Mouse (Mus musculus) kidney, embryonic 16.5 days (tissue): ENCODE results near the gene Scfd2. TPM values are rescaled to one million over a fixed set of nuclear protein-coding genes. Genes with fewer than 3 reads are reported as not detected.

Source experiments
- ATAC-seq: fragments of 200-750 bp; cut with Nextera tagmentation; 2 replicates; pipeline ENCODE4 v1.8.0; 2017; ENCODE audit warnings: moderate TSS enrichment; ENCODE audit not compliant: low FRiP score, low TSS enrichment
- H3K27ac ChIP-seq: fragments of 300-500 bp; sonication (generic); 2 replicates; pipeline ENCODE4 v1.5.1; 2014; ENCODE audit warnings: low read length
- H3K27me3 ChIP-seq: fragments of 300-500 bp; sonication (generic); 2 replicates; pipeline ENCODE4 v1.6.1; 2014; ENCODE audit warnings: low read length, control low read depth, mixed read lengths; ENCODE audit not compliant: insufficient read depth
- H3K36me3 ChIP-seq: fragments of 300-500 bp; sonication (generic); 2 replicates; pipeline ENCODE4 v1.6.1; 2014; ENCODE audit warnings: low read length, control low read depth, mixed read lengths; ENCODE audit not compliant: insufficient read depth
- H3K4me1 ChIP-seq: fragments of 300-500 bp; sonication (generic); 2 replicates; pipeline ENCODE4 v1.6.1; 2014; ENCODE audit warnings: low read length, control low read depth, mixed read lengths; ENCODE audit not compliant: insufficient read depth
- H3K4me2 ChIP-seq: fragments of 300-500 bp; sonication (generic); replicated peaks from 2 replicates; pipeline ENCODE4 v1.6.1; 2014; ENCODE audit warnings: low read depth, low read length
- H3K4me3 ChIP-seq: fragments of 300-500 bp; sonication (generic); 2 replicates; pipeline ENCODE4 v1.5.1; 2014; ENCODE audit warnings: mild to moderate bottlenecking, low read length
- H3K9ac ChIP-seq: fragments of 300-500 bp; sonication (generic); replicated peaks from 2 replicates; pipeline ENCODE4 v1.6.1; 2014; ENCODE audit warnings: low read length
- H3K9me3 ChIP-seq: fragments of 300-500 bp; sonication (generic); 2 replicates; pipeline ENCODE4 v1.6.1; 2016; ENCODE audit warnings: low read length, control low read depth
- WGBS: fragments of 180-500 bp; shearing (Covaris S2); extraction: QIAGEN DNeasy Blood & Tissue Kit; methylation state at CpG from one replicate; pipeline ENCODE4 v1.1.7; 2014; 5-methylcytosine and 5-hydroxymethylcytosine counted together
- polyA plus RNA-seq: library from polyadenylated mRNA; unstranded; fragments of >200 nt; fragmentation: Nextera tagmentation; extraction: Ambion mirVana; gene quantifications from 2 replicates; pipeline ENCODE4 v1.2.1, GENCODE M21; 2015

Scfd2 gene
- polyA plus RNA-seq, 1 experiment from 2014 or later: 17.9 TPM

GRCm38 (mm10) chr5:74293513-74293912 lies 238.0 kb downstream of the Scfd2 start:
- Histone ChIP-seq H3K4me3 (no peak overlapping the region), H3K4me1 (peaks cover 16% of the 10 kb centered on the region; the same call in 1 of the 2 replicates), H3K9me3 (no peaks in the 10 kb centered on the region), H3K36me3 (no peaks in the 10 kb centered on the region), H3K4me2 (no peak overlapping the region), H3K27me3 (no peaks in the 10 kb centered on the region), H3K27ac (no peak overlapping the region), H3K9ac (no peak overlapping the region)
- 69% methylated on average over 5 of the region's 5 CpGs for WGBS
- ATAC-seq: no peak

GRCm38 (mm10) chr5:74292050-74292449 lies 239.5 kb downstream of the Scfd2 start:
- no peak overlapping the region for H3K4me2 ChIP-seq
- H3K9ac ChIP-seq: no peak overlapping the region
- H3K9me3 ChIP-seq: no peaks in the 10 kb centered on the region
- H3K27ac ChIP-seq: no peak overlapping the region
- no peaks in the 10 kb centered on the region for H3K27me3 ChIP-seq
- peaks cover 16% of the 10 kb centered on the region; the same call in 1 of the 2 replicates for H3K4me1 ChIP-seq
- no peak overlapping the region for H3K4me3 ChIP-seq
- 80% methylated on average over 2 of the region's 2 CpGs for WGBS
- H3K36me3 ChIP-seq: no peaks in the 10 kb centered on the region
- no peak for ATAC-seq

- H3K9me3 ChIP-seq: no peaks in the 10 kb centered on the region
- H3K27ac ChIP-seq: no peak overlapping the region
- peaks cover 14% of the 10 kb centered on the region; the same call in 1 of the 2 replicates for H3K4me1 ChIP-seq
- H3K4me3 ChIP-seq: no peak overlapping the region
- no peak overlapping the region for H3K4me2 ChIP-seq
- H3K36me3 ChIP-seq: no peaks in the 10 kb centered on the region
- no peak overlapping the region for H3K9ac ChIP-seq
- no peaks in the 10 kb centered on the region for H3K27me3 ChIP-seq
- WGBS: 69% methylated on average over 9 of the region's 9 CpGs
- ATAC-seq: no peak
Observed at GRCm38 (mm10) chr5:74291575-74291974, 240.0 kb downstream of the Scfd2 start.

GRCm38 (mm10) chr5:74289957-74290356 lies 241.6 kb downstream of the Scfd2 start:
- Histone ChIP-seq H3K27me3 (no peaks in the 10 kb centered on the region), H3K9ac (no peak overlapping the region), H3K9me3 (no peaks in the 10 kb centered on the region), H3K4me1 (no peaks in the 10 kb centered on the region), H3K4me3 (no peak overlapping the region), H3K4me2 (no peak overlapping the region), H3K36me3 (no peaks in the 10 kb centered on the region), H3K27ac (no peak overlapping the region)
- 32% methylated on average over 6 of the region's 6 CpGs for WGBS
- no peak for ATAC-seq

- no peaks in the 10 kb centered on the region for H3K4me1 ChIP-seq
- 73% methylated on average over 2 of the region's 2 CpGs for WGBS
- H3K36me3 ChIP-seq: no peaks in the 10 kb centered on the region
- no peak overlapping the region for H3K9ac ChIP-seq
- H3K4me3 ChIP-seq: no peak overlapping the region
- no peak for ATAC-seq
- no peak overlapping the region for H3K27ac ChIP-seq
- H3K9me3 ChIP-seq: no peaks in the 10 kb centered on the region
- no peaks in the 10 kb centered on the region for H3K27me3 ChIP-seq
- H3K4me2 ChIP-seq: no peak overlapping the region
Observed at GRCm38 (mm10) chr5:74288206-74288605, 243.4 kb downstream of the Scfd2 start.

- WGBS: 91% methylated on average over 4 of the region's 4 CpGs
- Histone ChIP-seq H3K4me3 (no peak overlapping the region), H3K27ac (no peak overlapping the region), H3K4me2 (no peak overlapping the region), H3K9ac (no peak overlapping the region), H3K4me1 (peaks cover 4% of the 10 kb centered on the region; the same call in 1 of the 2 replicates), H3K36me3 (no peaks in the 10 kb centered on the region), H3K9me3 (no peaks in the 10 kb centered on the region), H3K27me3 (no peaks in the 10 kb centered on the region)
- ATAC-seq: no peak
Observed at GRCm38 (mm10) chr5:74286301-74286700, 245.3 kb downstream of the Scfd2 start.

- 73% methylated on average over 7 of the region's 7 CpGs for WGBS
- H3K9ac ChIP-seq: no peak overlapping the region
- no peak overlapping the region for H3K27ac ChIP-seq
- H3K4me2 ChIP-seq: no peak overlapping the region
- no peak for ATAC-seq
- H3K4me3 ChIP-seq: no peak overlapping the region
- H3K36me3 ChIP-seq: no peaks in the 10 kb centered on the region
- H3K4me1 ChIP-seq: peaks cover 5% of the 10 kb centered on the region; the same call in 1 of the 2 replicates
- H3K27me3 ChIP-seq: no peaks in the 10 kb centered on the region
- no peaks in the 10 kb centered on the region for H3K9me3 ChIP-seq
Observed at GRCm38 (mm10) chr5:74285764-74286163, 245.8 kb downstream of the Scfd2 start.

- Histone ChIP-seq H3K9ac (no peak overlapping the region), H3K4me2 (no peak overlapping the region), H3K4me3 (no peak overlapping the region), H3K27me3 (no peaks in the 10 kb centered on the region), H3K4me1 (peaks cover 5% of the 10 kb centered on the region; the same call in 1 of the 2 replicates), H3K9me3 (no peaks in the 10 kb centered on the region), H3K27ac (no peak overlapping the region), H3K36me3 (no peaks in the 10 kb centered on the region)
- no peak for ATAC-seq
- WGBS: 86% methylated on average over 2 of the region's 2 CpGs
Observed at GRCm38 (mm10) chr5:74285289-74285688, 246.3 kb downstream of the Scfd2 start.

GRCm38 (mm10) chr5:74283545-74283944 lies 248.0 kb downstream of the Scfd2 start:
- H3K27me3 ChIP-seq: no peaks in the 10 kb centered on the region
- H3K27ac ChIP-seq: no peak overlapping the region
- H3K4me1 ChIP-seq: peaks cover 5% of the 10 kb centered on the region; the same call in 1 of the 2 replicates
- no peaks in the 10 kb centered on the region for H3K9me3 ChIP-seq
- no peaks in the 10 kb centered on the region for H3K36me3 ChIP-seq
- no peak overlapping the region for H3K4me3 ChIP-seq
- WGBS: 29% methylated on average over 8 of the region's 8 CpGs
- no peak overlapping the region for H3K9ac ChIP-seq
- no peak overlapping the region for H3K4me2 ChIP-seq
- 0 out of 2 replicates have a peak, but pooled peaks have one; percentile 73 for ATAC-seq

GRCm38 (mm10) chr5:74281480-74281879 lies 250.1 kb downstream of the Scfd2 start:
- peaks cover 13% of the 10 kb centered on the region for H3K4me1 ChIP-seq
- WGBS: 68% methylated on average over 8 of the region's 8 CpGs
- H3K4me2 ChIP-seq: no peak overlapping the region
- no peaks in the 10 kb centered on the region for H3K27me3 ChIP-seq
- no peaks in the 10 kb centered on the region for H3K36me3 ChIP-seq
- no peak overlapping the region for H3K9ac ChIP-seq
- H3K4me3 ChIP-seq: no peak overlapping the region
- H3K9me3 ChIP-seq: no peaks in the 10 kb centered on the region
- ATAC-seq: peak; percentile 32; the same call in 1 of the 2 replicates
- 0 out of 2 replicates have a peak overlapping the region, but pooled peaks have one; percentile 12 for H3K27ac ChIP-seq
